Mouse (Mus musculus): ENCODE data around the gene Slc17a7.
"Not testable (repeated sequence)": the region's sequence is repeated elsewhere in the genome, so short reads cannot be mapped to it uniquely, and the experiment has no call there.

The Slc17a7 gene

DNA sequence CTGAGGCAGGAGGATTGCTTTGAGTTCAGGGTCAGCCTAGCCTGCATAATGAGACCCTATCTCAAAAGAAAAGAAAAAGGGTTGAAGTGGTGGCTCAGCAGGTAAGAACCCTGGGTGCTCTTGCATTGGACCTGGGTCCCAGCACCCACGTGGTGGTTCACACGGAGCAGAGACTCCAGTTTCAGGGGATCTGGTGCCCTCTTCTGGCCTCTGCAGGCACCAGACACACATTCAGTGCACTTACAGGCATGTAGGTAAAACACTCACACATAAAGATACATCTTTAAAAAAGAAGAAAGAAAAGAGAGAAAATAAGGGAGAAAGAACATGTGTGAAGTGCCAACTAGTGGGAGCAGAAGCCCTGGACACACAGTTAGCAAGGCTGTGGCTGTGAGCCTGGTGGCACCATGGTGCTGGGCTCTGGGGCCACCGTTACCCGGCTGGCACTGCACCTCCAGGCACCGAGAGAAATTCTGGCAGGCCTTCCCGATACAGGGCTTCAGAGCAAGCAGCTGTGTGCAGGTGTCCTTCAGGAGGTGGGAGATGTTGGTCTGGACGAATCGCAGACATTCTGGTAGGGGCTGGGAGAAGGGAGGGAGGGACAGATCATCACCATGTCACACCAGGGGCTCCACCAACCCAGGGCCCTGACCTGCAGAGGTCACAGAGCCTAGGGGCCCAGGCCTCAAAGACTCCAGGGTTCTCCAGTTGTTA, 30.1 kb upstream of the Slc17a7 start:
- in situ Hi-C loops (cut with MboI) = loop anchor here (5.0 kb wide), 1 partner anchor 46 kb away; no protein-coding TSS in a partner anchor

DNA sequence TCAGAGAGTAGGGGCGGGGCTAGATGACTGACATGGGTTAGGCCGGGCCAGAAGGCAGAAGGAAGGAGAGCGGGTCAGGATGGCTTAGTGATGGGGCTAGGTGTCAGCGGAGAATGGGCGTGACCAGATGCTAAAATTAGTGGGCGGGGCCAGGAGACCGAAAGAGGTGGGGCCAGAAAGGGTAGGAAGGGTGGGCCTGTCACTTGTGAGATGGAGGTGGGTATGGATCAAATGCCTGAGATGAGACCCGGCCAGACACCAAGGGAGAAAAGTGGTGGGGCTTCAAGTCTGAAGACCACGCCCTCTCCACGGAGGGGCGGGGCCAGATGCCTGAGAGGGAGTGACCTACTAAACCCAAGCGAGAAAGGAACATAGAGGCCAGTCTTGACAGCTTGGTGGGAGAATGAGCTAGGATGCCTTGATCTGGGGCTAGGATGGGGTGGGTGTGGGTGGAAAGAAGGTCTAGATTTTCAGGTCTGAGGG, 29.2 kb upstream of the Slc17a7 start:
- in situ Hi-C loops (cut with MboI) = loop anchor here (5.0 kb wide), 1 partner anchor 47 kb away; no protein-coding TSS in a partner anchor

DNA sequence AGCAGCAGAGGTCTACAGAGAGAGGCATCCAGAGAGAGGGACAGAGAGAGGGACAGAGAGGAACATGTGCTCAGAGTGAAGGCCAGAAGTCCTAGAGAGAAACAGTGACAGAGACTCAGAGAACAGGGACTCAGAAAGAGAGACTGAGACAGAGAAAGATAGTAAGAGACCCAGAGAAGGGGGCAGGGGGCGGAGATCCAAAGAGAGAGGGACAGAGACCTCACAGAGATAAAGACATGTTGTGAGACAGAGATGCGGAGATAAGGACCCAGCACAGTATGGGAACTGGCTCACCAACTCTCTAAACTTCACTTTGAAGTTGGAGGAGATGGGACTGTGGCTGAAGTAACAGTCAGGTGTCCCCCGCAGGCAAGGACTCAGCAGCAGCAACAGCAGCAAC, 28.4 kb upstream of the Slc17a7 start:
- in situ Hi-C loops (cut with MboI) = no loop called here

DNA sequence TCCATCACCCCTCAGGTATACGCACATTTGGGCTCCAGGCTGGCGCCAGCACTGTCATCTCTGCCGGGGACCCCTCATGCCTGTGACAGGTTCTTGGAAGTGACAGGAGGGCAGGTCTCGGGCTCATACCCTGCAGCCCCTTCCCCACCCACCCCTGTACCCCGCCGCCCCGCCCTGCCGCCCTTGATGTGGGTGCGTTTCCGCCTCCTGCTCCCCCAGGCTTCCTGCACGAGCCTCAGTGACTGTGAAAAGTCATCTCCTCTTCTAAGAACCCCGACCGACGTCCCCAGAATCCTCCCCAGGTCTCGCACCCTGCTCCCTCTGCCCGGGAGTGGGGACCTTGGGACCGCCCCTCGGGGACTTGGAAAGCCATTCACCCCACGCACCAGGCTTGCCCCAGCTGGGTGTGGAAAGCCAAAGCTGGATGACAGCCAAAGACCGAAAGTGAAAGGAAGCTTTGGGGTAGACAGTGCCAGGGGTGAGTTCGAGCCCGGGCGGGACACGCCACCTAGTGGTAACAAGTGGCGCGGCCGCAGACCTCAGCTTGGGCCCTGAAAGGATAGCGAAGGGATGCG, 27.7 kb upstream of the Slc17a7 start, which contains the start of the genes Gm45713 and Flt3l:
Gene Gm45713, minus strand, starts transcription at position 239 of the 575 bp plus-strand sequence.
Gene Flt3l, minus strand, starts transcription at position 440 of the 575 bp plus-strand sequence.
- in situ Hi-C loops (cut with MboI) = no loop called here

DNA sequence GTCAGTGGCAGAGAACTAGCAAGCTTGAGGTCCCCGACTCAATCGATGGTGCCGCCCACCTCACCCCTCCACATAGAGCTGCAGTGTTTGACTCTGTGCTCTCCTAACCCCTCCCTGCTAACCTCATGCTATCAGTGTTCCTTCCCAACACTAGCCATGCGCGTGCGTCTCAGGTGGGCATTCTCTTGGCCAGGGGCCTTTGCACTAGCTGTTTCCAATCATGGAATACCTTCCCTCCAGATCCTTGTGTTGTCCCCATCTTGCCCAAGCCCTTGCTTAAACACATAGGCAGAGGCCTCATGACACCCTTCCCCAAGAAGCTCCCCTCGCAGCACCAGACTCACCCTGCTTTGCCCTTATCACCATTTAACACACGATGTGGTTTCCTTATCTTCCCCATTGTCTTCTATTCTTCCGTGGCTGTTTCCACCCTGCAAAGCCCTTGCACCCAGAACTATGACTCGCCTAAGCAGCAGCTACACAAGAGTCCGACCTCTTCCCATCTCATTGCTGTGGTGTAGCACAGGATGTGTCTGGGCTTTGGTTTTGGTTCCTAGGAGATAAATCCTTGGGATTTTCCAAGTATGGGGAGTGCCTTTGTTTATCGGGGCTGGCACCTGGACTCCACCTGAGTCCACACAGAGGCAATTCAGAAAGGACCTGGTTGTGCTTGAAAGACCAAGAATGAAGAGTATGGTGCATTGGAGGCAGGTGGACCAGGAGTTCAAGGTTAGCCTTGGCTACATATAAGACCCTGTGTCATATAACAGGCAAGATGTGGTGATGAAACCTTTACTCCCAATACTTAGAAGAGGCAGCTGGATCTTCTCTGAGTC, 26.4 kb upstream of the Slc17a7 start:
- in situ Hi-C loops (cut with MboI) = no loop called here

DNA sequence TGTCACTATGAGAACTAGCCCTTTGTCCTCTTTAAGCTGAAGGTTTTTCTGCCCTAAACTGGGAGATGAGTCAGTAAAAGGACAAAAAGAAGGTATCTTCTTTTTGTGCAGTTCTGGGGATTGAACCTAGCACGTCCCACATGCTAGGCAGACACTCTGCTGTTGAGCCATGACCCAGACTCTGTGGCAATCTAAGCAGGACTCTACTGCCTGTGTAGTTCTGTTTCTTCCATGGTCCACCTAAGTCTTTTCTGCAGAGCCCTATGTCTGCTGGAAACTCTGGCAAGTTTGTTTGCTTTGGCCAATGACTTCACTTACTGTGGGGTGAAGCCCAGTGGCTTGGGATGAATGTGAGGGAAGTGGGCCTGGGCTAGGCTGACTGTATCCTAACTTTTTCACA, 25.3 kb upstream of the Slc17a7 start:
- in situ Hi-C loops (cut with MboI) = no loop called here

DNA sequence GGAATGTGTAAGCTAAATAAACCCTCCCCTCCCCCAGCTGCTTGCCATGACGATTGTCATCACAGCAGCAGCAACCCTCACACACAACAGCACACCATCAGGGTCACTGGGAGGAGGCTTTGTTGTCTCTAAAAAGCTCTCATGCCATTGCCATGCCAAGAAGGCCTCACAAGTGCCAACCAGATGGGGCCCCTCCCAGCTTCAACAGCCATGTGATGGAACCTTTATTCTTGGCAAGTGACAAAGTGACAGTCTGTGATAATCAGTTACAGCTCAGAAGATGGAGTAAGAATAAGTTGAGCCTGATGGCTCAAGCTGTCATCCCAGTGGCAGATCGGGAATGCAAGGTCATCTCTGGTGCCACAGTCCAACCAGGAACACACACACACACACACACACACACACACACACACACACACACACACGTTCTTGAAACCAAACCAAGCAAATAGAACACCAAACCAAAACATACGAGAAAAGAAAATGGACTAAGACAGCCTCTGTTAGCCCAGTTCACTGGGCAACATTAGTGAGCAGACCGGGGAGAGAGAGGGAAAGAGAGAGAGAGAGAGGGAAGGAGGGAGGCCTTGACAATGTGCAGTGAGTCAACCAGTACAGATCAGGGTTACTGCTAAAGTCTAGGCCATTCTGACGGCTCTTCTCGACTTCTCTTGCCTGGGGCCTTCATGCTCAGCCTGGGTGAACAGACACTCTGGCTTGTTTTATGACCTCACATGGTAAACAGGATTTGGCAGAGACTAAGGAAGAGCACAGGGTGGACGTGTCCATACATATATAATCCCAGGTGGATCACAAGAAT, 23.6 kb upstream of the Slc17a7 start:
- in situ Hi-C loops (cut with MboI) = no loop called here

DNA sequence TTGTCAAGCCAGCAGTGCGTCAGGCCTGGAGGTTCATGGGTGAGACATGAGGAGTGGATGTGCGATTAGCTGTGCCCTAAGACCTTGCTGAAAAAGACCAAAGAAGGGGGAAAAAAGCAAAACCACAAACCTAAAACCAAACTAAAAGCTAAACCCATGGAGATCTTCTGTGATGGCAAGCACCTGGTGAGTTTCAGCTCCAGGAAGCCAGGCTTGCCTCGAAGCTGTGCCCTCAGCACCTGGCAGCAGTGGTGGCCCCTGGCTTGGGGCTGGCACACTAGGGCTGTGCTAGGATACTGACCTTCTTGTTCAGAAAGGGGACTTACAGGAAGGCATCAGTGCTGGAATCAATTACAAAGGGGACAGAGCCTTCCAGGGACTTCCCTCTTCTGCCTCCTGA, 22.4 kb upstream of the Slc17a7 start:
- in situ Hi-C loops (cut with MboI) = no loop called here

DNA sequence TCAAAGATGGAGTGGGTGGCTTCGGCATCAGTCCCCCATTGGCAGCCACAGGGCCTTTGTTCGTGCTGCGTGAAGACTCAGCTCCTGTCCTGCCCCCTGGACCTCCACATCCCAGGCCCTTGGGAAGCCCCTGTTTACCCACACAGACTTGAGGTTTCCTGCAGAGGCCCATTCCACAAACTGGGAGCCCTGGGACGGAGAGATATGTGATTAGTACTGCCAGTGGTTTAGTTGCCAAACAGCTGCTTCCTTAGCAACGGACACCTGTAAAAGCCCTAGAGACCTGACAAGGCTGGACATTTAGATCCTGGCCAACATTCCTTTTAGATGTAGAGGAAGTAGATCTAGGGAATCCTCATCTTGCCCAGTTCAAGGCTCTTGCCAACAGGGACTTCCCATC, 21.8 kb upstream of the Slc17a7 start:
- in situ Hi-C loops (cut with MboI) = no loop called here

DNA sequence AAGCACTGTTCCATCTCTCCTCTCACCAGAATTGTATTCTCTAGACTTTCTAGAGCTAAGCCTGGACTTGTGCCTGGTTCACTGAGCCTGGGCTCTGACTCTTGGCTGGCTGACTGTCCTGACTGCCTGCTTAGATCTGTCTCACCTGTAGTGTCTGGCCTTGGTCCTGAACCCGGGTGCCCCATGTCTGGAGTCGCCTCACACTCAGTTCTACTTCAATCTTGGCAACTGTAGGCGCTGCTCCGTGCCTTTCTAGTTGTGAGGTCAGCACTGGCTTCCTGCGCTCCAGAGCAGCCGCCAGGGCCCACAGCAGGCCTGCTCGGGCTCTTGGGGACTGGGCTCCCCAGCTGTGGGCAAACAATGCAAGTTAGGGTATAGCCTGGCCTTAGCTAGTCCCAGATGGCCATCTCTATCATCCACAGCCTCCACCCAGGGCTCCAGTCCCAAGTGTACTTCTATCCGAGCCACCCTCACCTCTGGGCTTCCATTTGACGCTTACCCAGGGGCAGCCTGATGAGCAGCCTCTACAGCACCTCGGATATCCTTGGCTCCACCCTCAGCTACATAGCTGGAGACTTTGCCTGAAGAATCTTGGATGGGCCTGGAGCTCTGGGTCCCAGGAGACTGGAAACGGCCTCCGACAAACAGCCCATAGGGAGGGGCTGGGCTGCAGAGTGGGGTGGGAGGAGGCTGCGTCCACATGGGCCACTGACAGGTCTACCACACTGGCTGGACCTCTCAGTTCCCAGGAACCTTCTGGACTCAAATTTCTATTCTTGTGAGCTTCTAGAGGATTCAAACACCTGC, 19.2 kb upstream of the Slc17a7 start:
- in situ Hi-C loops (cut with MboI) = no loop called here

DNA sequence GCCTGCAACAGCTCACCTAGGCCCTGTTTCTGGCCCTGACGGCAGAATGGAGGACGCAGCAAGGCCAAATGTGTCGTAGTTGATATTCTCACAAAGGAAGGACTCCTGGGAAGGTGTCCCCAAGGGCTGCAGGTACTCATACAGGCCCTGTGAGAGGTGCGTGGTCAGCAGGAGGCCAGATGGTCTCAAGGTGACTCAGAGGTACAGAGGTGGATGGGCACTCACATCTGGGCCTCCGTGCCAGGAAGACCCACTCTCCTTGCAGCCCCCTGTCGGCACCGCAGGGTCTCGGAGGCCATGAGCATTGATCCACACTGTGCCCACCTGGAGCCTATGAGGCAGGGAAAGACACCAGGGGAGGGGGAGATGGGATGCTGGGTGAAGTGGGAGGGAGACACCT, 18.3 kb upstream of the Slc17a7 start:
- in situ Hi-C loops (cut with MboI) = no loop called here

DNA sequence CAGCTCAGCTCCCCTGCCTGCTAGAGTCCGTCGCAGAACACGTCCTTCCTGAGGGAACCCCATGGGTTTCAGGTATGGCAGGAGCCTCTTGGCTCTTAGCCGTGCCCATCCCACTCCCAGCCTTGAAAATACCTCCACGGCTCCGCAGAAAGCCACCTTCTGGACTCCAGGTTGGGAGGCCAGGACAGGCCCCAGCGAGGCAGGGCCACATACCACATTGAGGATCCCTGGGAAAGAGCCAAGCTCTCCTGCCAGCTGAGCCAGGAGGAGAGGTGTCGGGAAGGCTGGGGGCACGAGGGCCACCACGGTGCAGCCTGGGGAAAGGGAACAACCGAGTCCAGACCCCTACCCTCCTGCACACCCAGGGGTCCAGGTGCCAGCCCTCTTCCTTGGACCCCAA, 16.5 kb upstream of the Slc17a7 start:
- in situ Hi-C loops (cut with MboI) = no loop called here

DNA sequence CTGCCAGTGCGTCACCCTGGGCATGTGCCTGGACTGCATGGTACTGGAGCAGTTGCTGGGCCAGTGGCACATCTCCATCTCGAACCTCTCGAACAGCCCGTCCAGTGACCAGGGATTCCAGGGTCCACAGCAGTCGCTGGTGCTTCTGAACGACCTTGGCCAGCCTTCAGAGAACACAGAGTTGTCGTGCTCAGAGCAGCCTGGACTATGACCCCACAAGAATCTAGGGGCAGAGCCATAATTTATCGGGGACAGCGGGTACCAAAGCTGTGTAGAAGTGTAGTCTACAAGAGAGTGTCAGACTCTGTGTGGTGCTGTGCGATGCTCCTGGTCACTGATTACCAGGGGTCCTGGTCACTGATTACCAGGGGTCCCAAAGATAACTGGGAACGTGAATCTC, 15.8 kb upstream of the Slc17a7 start:
- in situ Hi-C loops (cut with MboI) = no loop called here

DNA sequence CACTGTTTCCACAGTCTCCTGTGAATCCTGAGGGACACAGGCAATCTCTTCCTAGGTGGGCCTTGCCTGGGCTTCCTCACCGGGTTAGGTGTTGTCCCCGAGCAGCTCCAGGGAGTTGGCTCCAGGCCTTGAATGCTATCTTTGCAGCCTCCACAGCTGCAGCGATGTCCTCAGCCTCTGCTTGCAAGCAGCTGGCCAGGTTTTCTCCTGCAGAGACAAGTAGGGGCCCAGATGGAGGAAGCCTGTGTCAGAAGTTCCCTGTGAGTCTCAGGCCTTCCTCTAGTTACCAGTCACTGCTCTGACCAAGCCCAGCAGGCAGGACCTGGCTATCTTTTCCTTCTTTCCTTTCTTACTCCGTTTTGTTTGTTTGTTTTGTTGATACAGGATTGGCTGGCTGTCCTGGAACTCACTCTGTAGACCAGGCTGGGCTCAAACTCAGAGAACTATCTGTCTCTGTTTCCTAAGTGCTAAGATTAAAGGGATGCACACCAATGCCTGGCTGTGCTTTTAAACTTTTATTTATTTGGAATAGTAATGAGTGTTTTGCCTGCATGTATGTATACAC, 15.1 kb upstream of the Slc17a7 start:
- in situ Hi-C loops (cut with MboI) = no loop called here

DNA sequence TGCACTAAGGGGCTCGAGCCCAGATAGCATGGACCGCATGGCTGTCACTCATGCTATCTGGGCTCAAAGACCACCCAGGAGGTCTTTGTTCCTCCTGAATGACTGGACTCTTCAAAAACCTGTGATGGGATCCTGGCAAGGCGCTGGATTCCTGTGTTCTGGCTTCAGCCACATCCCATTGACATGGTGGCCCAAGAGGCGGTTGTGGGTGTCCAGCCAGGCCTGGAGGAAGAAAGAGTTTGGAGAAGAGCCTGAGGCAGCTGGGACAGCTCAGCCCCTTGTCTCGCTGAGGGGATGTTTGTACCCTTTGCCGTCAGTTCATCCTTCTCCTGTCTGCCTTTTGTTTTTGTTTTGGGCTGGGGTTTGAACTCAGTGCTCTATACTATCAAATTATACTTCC, 14.2 kb upstream of the Slc17a7 start:
- in situ Hi-C loops (cut with MboI) = no loop called here

DNA sequence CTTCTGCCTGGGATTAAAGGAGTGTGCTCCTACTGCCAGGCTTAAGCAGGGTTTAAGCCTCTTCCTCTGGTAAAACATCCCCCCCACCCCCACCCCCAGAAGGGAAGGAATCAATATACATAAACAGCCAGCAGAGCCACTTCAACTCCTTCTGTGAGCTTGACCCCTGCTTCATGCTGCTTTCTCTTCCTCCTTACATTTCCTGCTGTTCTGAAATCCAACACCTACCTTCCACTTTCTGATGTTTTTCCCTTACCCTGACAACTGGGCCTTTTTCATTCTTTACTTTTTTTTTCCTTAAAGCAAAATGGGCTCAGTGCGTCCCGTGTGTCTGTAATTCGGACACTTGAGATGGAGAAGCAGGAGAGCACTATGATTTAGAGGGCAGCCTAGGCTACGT, 13.4 kb upstream of the Slc17a7 start:
- in situ Hi-C loops (cut with MboI) = no loop called here

DNA sequence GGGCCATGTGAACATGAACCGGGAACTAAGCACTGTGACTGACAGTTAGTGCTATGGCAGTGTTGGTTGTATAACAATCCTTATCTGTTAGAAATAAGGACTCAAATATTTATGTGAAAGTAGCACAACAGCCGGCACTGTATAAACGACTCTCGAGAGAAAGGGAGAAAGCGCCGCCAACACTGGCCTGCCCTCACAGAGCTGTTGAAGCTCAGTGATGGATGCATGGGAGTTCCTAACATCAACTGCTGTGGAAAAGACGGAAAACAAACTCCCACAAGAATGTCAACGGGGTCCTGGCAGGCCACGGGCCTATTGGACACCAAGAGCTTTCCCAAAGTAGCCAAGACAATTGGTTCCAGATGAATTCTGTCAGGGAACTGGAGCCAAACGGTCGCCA, 12.4 kb upstream of the Slc17a7 start:
- in situ Hi-C loops (cut with MboI) = no loop called here

DNA sequence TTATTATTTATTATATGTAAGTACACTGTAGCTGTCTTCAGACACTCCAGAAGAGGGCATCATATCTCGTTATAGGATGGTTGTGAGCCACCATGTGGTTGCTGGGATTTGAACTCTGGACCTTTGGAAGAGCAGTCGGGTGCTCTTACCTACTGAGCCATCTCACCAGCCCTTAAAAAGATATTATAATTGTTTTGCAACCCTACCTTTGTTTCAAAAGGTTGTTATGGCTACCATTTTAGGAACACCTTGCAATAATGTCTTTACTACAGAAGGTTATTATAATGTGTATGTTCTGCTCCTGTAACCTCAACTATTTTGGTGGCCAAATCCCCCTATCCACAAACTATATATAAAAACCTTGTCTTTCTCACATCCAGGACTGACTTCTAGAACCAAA, 10.7 kb upstream of the Slc17a7 start:
- in situ Hi-C loops (cut with MboI) = not testable (repeated sequence)

DNA sequence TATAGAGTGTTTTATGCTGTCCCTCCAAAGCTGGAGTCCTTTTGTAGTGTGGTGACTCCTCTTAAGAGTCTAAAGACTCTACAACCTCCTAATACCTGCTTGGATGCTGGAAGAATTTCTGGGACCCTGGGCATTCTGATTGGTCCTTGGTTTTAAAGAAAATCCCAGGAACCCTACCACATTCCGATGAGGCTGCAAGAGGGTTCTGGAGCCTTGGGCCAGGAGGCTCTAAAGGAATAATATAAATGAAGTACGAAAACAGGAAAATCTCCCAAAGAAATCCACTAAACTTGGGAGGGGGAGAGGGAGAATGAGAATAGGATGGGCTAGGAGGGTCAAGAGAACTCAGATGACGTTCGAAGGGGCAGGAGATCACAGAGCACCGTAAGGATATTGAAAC, 10.2 kb upstream of the Slc17a7 start:
- in situ Hi-C loops (cut with MboI) = no loop called here

Data from mature B cell (primary cell).